ENCODE assay signal across 11 mouse cellular contexts in the genomic region with DNA sequence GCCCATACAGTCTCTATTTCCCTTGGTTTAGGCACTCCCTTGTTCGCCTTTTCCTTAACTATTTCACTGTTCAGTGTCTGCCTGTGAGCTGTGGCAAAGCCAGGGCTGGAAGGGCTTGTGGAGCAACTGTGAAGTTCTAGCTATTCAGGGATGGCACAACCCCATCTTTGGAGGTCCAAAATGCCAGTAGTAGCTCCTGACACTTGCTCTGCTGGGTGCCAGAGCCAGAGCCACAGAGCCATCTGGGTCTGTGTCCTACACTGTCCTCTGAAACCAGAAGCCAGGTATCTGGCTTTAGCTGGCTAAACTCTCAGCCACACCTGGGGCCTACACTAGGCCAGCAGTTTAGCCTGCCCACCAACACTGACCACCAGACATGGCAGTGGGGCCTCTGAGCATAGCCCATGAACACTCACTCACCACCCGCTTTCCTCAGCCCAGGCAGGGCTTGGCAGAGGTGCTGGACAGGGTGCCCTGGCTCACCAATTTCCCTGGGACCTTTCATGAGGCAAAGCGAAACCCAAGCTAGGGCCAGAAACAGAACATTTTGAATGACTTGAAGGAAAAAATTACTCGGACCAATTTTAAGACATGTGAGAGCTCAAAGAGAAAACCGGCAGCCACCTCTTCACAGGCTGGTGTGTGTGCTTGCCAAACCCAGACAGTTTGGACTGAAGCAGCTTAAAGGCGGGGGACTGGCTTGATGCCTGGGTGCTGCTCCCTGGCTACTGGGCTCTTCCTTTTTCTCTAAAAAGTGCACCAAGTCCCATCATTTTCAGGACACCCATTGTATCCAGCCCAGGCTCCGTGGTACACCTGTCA.
DNase-seq lines count a peak whose midpoint lies in the region; ATAC-seq lines count a peak whose summit lies in the region.
"Had no signal": no experiment of that assay in that cellular context is flagged by ENCODE, and none has a peak within 500 bp of the region (broad histone marks: within the 10 kb centered on the region; RNA-seq: fewer than 3 reads in every experiment).

No protein-coding gene starts in this region.

- no peak for DNase-seq in cerebellum, postnatal 4 days (ENCODE audit: low spot score in 2 of 2)
- DNase-seq in 3134 (ENCODE audit: extremely low read depth, insufficient read length, low spot score): peak; percentile 2
- DNase-seq in embryonic facial prominence, embryonic 10.5 days (ENCODE audit: low spot score): no peak
- peak; percentile 23 to 48 for DNase-seq in left cerebral cortex, adult 9 months (ENCODE audit: low spot score in 2 of 2)
- DNase-seq in kidney, adult 18-20 months: no peak
- no peak for DNase-seq in natural killer cell, adult 2 months (ENCODE audit: low spot score in 2 of 2)
- DNase-seq in embryo, embryonic 10 days (ENCODE audit: low spot score): no peak
- DNase-seq: adrenal gland, adult 2 months had no signal

- H3K9me3 ChIP-seq in embryonic facial prominence, embryonic 10.5 days: no peaks in the 10 kb centered on the region

- WGBS in embryonic facial prominence, embryonic 10.5 days: 84% methylated on average over 7 of the region's 7 CpGs

- ATAC-seq in cerebellum, adult (ENCODE audit: insufficient number of reproducible peaks, low FRiP score, low TSS enrichment): peak; percentile 37; the same call in 1 of the 2 replicates

- H3K4me1 ChIP-seq in embryonic facial prominence, embryonic 10.5 days: peaks cover 15% of the 10 kb centered on the region

- H3K36me3 ChIP-seq in embryonic facial prominence, embryonic 10.5 days (replicated peaks): no peaks in the 10 kb centered on the region

- H3K4me3 ChIP-seq in embryonic facial prominence, embryonic 10.5 days: no peak overlapping the region

- 0 out of 2 replicates have a peak overlapping the region, but pooled peaks have one; percentile 3 for H3K27ac ChIP-seq in embryonic facial prominence, embryonic 10.5 days (replicated peaks)
- H3K27ac ChIP-seq: hindbrain, embryonic 14.5 days; liver, embryonic 14.5 days had no signal

- H3K27me3 ChIP-seq in embryonic facial prominence, embryonic 10.5 days (replicated peaks; ENCODE audit: low read depth, poor library complexity, severe bottlenecking): no peaks in the 10 kb centered on the region; the same call in none of the 2 replicates

Comparison
In these comparisons a context has a peak if more than half of its experiments do, and no peak if none do; other contexts are left out.
1. DNase-seq: peak in 3134 (single experiment) and left cerebral cortex, adult 9 months (2 of 2); none in cerebellum, postnatal 4 days (0 of 2), embryonic facial prominence, embryonic 10.5 days (single experiment), kidney, adult 18-20 months (single experiment), natural killer cell, adult 2 months (0 of 2) and embryo, embryonic 10 days (single experiment).